Mouse (Mus musculus) MEL (cell line): ENCODE results near the gene Ano2. TPM values are rescaled to one million over a fixed set of nuclear protein-coding genes. Genes with fewer than 3 reads are reported as not detected.

ENCODE experiments used
- DNase-seq: peaks from one replicate; pipeline ENCODE4 v3.0.0; 2011; ENCODE audit warnings: low read depth, low spot score
- H3K27ac ChIP-seq: 2 replicates; pipeline ENCODE4 v1.5.1; 2012; ENCODE audit warnings: low read depth, mild to moderate bottlenecking, control low read depth, low read length, moderate library complexity; ENCODE audit not compliant: control insufficient read depth
- H3K27me3 ChIP-seq, 2 experiments: fragments of 150-350 bp in 1 of 2; sonication (generic) in 1 of 2; 2 replicates each; pipeline ENCODE4 v1.6.1; 2012; ENCODE audit warnings: low read length in 2 of 2, mild to moderate bottlenecking in 2 of 2, improper control_type of control experiment in 1 of 2, moderate library complexity in 1 of 2; ENCODE audit not compliant: insufficient read depth in 2 of 2, control insufficient read depth in 1 of 2
- H3K36me3 ChIP-seq, 2 experiments: 2 replicates each; pipeline ENCODE4 v1.6.1; 2012 to 2014; ENCODE audit warnings: low read length in 2 of 2, improper control_type of control experiment in 1 of 2, inconsistent platforms in 1 of 2, mild to moderate bottlenecking in 1 of 2; ENCODE audit not compliant: insufficient read depth in 2 of 2, control insufficient read depth in 1 of 2
- H3K4me1 ChIP-seq, 2 experiments: fragments of 150-350 bp in 1 of 2; sonication (generic) in 1 of 2; 2 replicates each; pipeline ENCODE4 v1.6.1; 2012; ENCODE audit warnings: low read length in 2 of 2, improper control_type of control experiment in 1 of 2, mild to moderate bottlenecking in 1 of 2; ENCODE audit not compliant: insufficient read depth in 2 of 2, control insufficient read depth in 1 of 2
- H3K4me3 ChIP-seq, 2 experiments: fragments of 150-350 bp in 1 of 2; sonication (generic) in 1 of 2; 2 replicates each; pipeline ENCODE4 v1.5.1; 2012; ENCODE audit warnings: low read depth in 2 of 2, low read length in 2 of 2, mild to moderate bottlenecking in 2 of 2, moderate library complexity in 2 of 2, control low read depth in 1 of 2, improper control_type of control experiment in 1 of 2; ENCODE audit not compliant: control insufficient read depth in 1 of 2, insufficient read depth in 1 of 2
- H3K79me2 ChIP-seq: 2 replicates; pipeline ENCODE4 v1.6.1; 2012; ENCODE audit warnings: mild to moderate bottlenecking, low read length, moderate library complexity; ENCODE audit not compliant: control insufficient read depth, poor library complexity, insufficient read depth
- H3K9ac ChIP-seq: 2 replicates; pipeline ENCODE4 v1.6.1; 2012; ENCODE audit warnings: low read depth, mild to moderate bottlenecking, control low read depth, low read length, moderate library complexity; ENCODE audit not compliant: control insufficient read depth, poor library complexity, severe bottlenecking
- H3K9me3 ChIP-seq: fragments of 150-350 bp; sonication (generic); replicated peaks from 2 replicates; pipeline ENCODE4 v1.6.1; 2012; ENCODE audit warnings: mild to moderate bottlenecking, low read length, improper control_type of control experiment, moderate library complexity; ENCODE audit not compliant: insufficient read depth
- BHLHE40 ChIP-seq: IDR thresholded peaks from 2 replicates; pipeline ENCODE4 v1.6.1; 2012; ENCODE audit warnings: low read depth, mild to moderate bottlenecking, inconsistent platforms, low read length, improper control_type of control experiment, borderline replicate concordance
- CHD1 ChIP-seq: IDR thresholded peaks from 2 replicates; pipeline ENCODE4 v1.6.1; 2012; ENCODE audit warnings: low read depth, mild to moderate bottlenecking, inconsistent platforms, low read length, improper control_type of control experiment
- CHD2 ChIP-seq: IDR thresholded peaks from 2 replicates; pipeline ENCODE4 v1.6.1; 2011; ENCODE audit warnings: low read length, improper control_type of control experiment
- CTCF ChIP-seq, 3 experiments: IDR thresholded peaks in 2 of 3; conservative IDR thresholded peaks in 1 of 3; 2 replicates each; pipeline ENCODE4 v1.5.1; 2011 to 2012; ENCODE audit warnings: low read length in 3 of 3, low read depth in 2 of 3, mild to moderate bottlenecking in 2 of 3, improper control_type of control experiment in 1 of 3, inconsistent platforms in 1 of 3, mixed read lengths in 1 of 3, moderate library complexity in 1 of 3; ENCODE audit not compliant: control insufficient read depth in 1 of 3, insufficient read depth in 1 of 3, poor library complexity in 1 of 3, severe bottlenecking in 1 of 3
- E2F4 ChIP-seq: IDR thresholded peaks from 2 replicates; pipeline ENCODE4 v1.6.1; 2011; ENCODE audit warnings: low read depth, low read length, improper control_type of control experiment, borderline replicate concordance
- ELF1 ChIP-seq: IDR thresholded peaks from 2 replicates; pipeline ENCODE4 v1.6.1; 2014; ENCODE audit warnings: low read depth, mild to moderate bottlenecking, inconsistent platforms, low read length, improper control_type of control experiment, moderate library complexity
- ETS1 ChIP-seq: IDR thresholded peaks from 2 replicates; pipeline ENCODE4 v1.6.1; 2012; ENCODE audit warnings: low read depth, mild to moderate bottlenecking, inconsistent platforms, low read length, improper control_type of control experiment, moderate library complexity
- JUND ChIP-seq: IDR thresholded peaks from 2 replicates; pipeline ENCODE4 v1.6.1; 2011; ENCODE audit warnings: low read depth, mild to moderate bottlenecking, improper control_type of control experiment, low read length
- MAX ChIP-seq: IDR thresholded peaks from 2 replicates; pipeline ENCODE4 v1.6.1; 2011; ENCODE audit warnings: low read length, improper control_type of control experiment
- MYB ChIP-seq: IDR thresholded peaks from 2 replicates; pipeline ENCODE4 v1.6.1; 2011; ENCODE audit warnings: mild to moderate bottlenecking, low read depth, low read length, improper control_type of control experiment
- MYC ChIP-seq: IDR thresholded peaks from 2 replicates; pipeline ENCODE4 v1.6.1; 2011; ENCODE audit warnings: low read depth, mild to moderate bottlenecking, low read length, improper control_type of control experiment, moderate library complexity
- NELFE ChIP-seq: IDR thresholded peaks from 2 replicates; pipeline ENCODE4 v1.6.1; 2011; ENCODE audit warnings: low read depth, low read length, improper control_type of control experiment
- NRF1 ChIP-seq: IDR thresholded peaks from 2 replicates; pipeline ENCODE4 v1.6.1; 2014; ENCODE audit warnings: low read depth, mild to moderate bottlenecking, inconsistent platforms, low read length, improper control_type of control experiment, moderate library complexity; ENCODE audit not compliant: poor library complexity, insufficient read depth, severe bottlenecking
- POLR2AphosphoS2 ChIP-seq: IDR thresholded peaks from 2 replicates; pipeline ENCODE4 v1.6.1; 2011; ENCODE audit warnings: low read length, improper control_type of control experiment
- TAL1 ChIP-seq: IDR thresholded peaks from 2 replicates; pipeline ENCODE4 v1.6.1; 2012; ENCODE audit warnings: mild to moderate bottlenecking, inconsistent platforms, low read length, moderate library complexity, mixed read lengths
- ZC3H11A ChIP-seq: IDR thresholded peaks from 2 replicates; pipeline ENCODE4 v1.6.1; 2012; ENCODE audit warnings: low read depth, mild to moderate bottlenecking, inconsistent platforms, low read length, improper control_type of control experiment
- ZKSCAN1 ChIP-seq: IDR thresholded peaks from 2 replicates; pipeline ENCODE4 v1.6.1; 2012; ENCODE audit warnings: low read depth, mild to moderate bottlenecking, inconsistent platforms, low read length, improper control_type of control experiment, moderate library complexity
- ZMIZ1 ChIP-seq: IDR thresholded peaks from 2 replicates; pipeline ENCODE4 v1.6.1; 2012; ENCODE audit warnings: low read depth, mild to moderate bottlenecking, inconsistent platforms, low read length, improper control_type of control experiment, moderate library complexity
- ZNF384 ChIP-seq: IDR thresholded peaks from 2 replicates; pipeline ENCODE4 v1.6.1; 2012; ENCODE audit warnings: low read depth, mild to moderate bottlenecking, inconsistent platforms, low read length, improper control_type of control experiment
- polyA plus RNA-seq, 2 experiments: library from polyadenylated mRNA; stranded (reverse) in 1 of 2; unstranded in 1 of 2; fragments of >175 nt in 1 of 2; fragments of >200 nt in 1 of 2; gene quantifications; 2 replicates each; pipeline versions ENCODE4 v1.2.1 to v1.2.4; 2012; ENCODE audit warnings: low replicate concordance in 2 of 2, low read depth in 1 of 2; ENCODE audit not compliant: insufficient read length in 2 of 2, insufficient read depth in 1 of 2, missing spikeins in 1 of 2
- total RNA-seq: library from RNA; depleted of rRNA; stranded (reverse); fragments of 300-350 nt; gene quantifications from 2 replicates; pipeline ENCODE4 v1.2.3, GENCODE M21; 2012

The Ano2 gene
- total and polyA plus RNA-seq, 3 experiments, result not detected

GRCm38 (mm10) chr6:125729471-125729870 lies 39.3 kb downstream of the Ano2 start:
- H3K79me2 ChIP-seq, result no peaks in the 10 kb centered on the region
- no peaks in the 10 kb centered on the region for H3K4me1 ChIP-seq
- H3K4me3 ChIP-seq, result no peak overlapping the region
- no peaks in the 10 kb centered on the region for H3K9me3 ChIP-seq
- no peak overlapping the region for H3K27ac ChIP-seq
- H3K9ac ChIP-seq, result no peak overlapping the region
- no peaks in the 10 kb centered on the region for H3K27me3 ChIP-seq
- DNase-seq, result no peak
- TF ChIP-seq E2F4 (no peak), NELFE (no peak), ZKSCAN1 (no peak)
- TF ChIP-seq, all 39 proteins: peak for 0
- H3K36me3 ChIP-seq, result no peaks in the 10 kb centered on the region

GRCm38 (mm10) chr6:125729986-125730535 lies 39.8 kb downstream of the Ano2 start:
- Histone ChIP-seq H3K9ac (no peak overlapping the region), H3K27ac (no peak overlapping the region), H3K79me2 (no peaks in the 10 kb centered on the region), H3K9me3 (no peaks in the 10 kb centered on the region), H3K27me3 (no peaks in the 10 kb centered on the region), H3K4me1 (no peaks in the 10 kb centered on the region), H3K4me3 (no peak overlapping the region), H3K36me3 (no peaks in the 10 kb centered on the region)
- TF ChIP-seq CTCF (IDR thresholded peaks at IDR 0.05 in 2 of 3, conservative IDR thresholded peaks at IDR 0.05 in 1 of 3; ENCODE audit: control insufficient read depth in 1 of 3, insufficient read depth in 1 of 3, low read depth in 2 of 3, low read length in 3 of 3, poor library complexity in 1 of 3, severe bottlenecking in 1 of 3) (no peak), POLR2AphosphoS2 (no peak), ELF1 (no peak), MAX (no peak), MYC (no peak), ZMIZ1 (no peak), NRF1 (no peak), ZNF384 (no peak), TAL1 (no peak), BHLHE40 (no peak), CHD1 (no peak), JUND (no peak), CHD2 (no peak), ZC3H11A (no peak), MYB (no peak), ETS1 (no peak)
- DNase-seq, result no peak
